Mouse (Mus musculus): Measurements from ENCODE around the gene Catsperb. TPM values are rescaled to one million over a fixed set of nuclear protein-coding genes. Genes with fewer than 3 reads are reported as not detected.
"Not testable (repeated sequence)": the region's sequence is repeated elsewhere in the genome, so short reads cannot be mapped to it uniquely, and the experiment has no call there.

The Catsperb gene
- not detected in 2 replicates for polyA plus RNA-seq (2015; fragmentation: Nextera tagmentation; extraction: Ambion mirVana)

DNA sequence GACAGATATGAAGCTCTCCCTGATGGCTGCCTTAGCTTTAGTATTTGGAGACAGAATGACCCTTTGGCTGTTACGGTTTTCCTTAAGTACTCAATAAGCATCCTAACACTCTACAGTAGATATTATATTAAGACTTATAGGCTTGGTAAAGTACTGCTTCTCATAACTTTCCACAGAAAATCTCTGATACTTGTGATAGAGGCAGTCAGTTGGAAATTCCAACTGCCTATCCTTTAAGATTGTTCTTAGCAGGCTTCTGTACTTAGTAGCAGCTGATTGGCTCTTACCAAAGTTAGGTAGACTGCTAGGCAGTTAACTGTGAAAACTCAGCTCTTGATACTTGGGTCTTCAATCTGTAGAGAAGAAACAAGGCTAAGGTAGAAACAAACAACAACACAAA lies at the start of gene Catsperb:
Gene Catsperb, plus strand, starts transcription at position 301 of the 400 bp plus-strand sequence.
- H3K9ac ChIP-seq; H3K4me2 ChIP-seq; H3K27me3 ChIP-seq; ATAC-seq (ENCODE audit: low FRiP score); H3K9me3 ChIP-seq; H3K4me3 ChIP-seq; H3K36me3 ChIP-seq; H3K27ac ChIP-seq; H3K4me1 ChIP-seq (replicated peaks): not testable (repeated sequence)
- WGBS: 71% methylated on average over 1 of the region's 1 CpGs

DNA sequence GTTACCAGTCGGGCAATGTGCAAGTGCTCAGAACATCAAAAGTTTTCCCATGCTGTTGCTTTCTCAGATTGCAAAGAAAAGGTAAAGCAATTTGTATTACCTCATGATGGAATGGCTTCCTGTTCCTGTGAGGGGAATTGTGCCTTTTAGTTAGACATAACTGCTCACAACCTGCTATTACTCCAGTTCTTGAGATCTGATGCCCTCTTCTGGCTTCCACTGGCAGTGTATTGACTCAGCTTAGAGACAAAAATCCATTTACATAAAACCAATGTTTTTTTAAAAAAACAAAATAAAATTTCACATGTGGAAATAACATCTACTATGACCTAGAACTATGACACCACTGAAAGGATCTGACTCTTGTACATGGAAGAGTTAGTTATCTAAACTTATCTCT lies 43.0 kb upstream of the Catsperb start:
- WGBS: 74% methylated on average over 1 of the region's 1 CpGs
- not testable (repeated sequence) for H3K9me3 ChIP-seq; ATAC-seq (ENCODE audit: low FRiP score); H3K27me3 ChIP-seq; H3K4me3 ChIP-seq; H3K4me2 ChIP-seq; H3K36me3 ChIP-seq; H3K27ac ChIP-seq; H3K4me1 ChIP-seq (replicated peaks); H3K9ac ChIP-seq

GRCm38 (mm10) chr12:101381460-101381859 lies 23.0 kb upstream of the Catsperb start:
- not testable (repeated sequence) for H3K27me3 ChIP-seq; ATAC-seq (ENCODE audit: low FRiP score); H3K9me3 ChIP-seq; H3K27ac ChIP-seq; H3K4me2 ChIP-seq; H3K4me3 ChIP-seq; H3K36me3 ChIP-seq; H3K9ac ChIP-seq; H3K4me1 ChIP-seq (replicated peaks)
- whole genome bisulfite sequencing: 100% methylated on average over 1 of the region's 1 CpGs

- ATAC-seq (ENCODE audit: low FRiP score): no peak
- no peak overlapping the region for H3K4me3 ChIP-seq
- H3K9me3 ChIP-seq: no peaks in the 10 kb centered on the region
- H3K4me2 ChIP-seq: no peak overlapping the region
- no peaks in the 10 kb centered on the region for H3K36me3 ChIP-seq
- WGBS: 88% methylated on average over 1 of the region's 1 CpGs
- no peak overlapping the region for H3K27ac ChIP-seq
- no peak overlapping the region for H3K9ac ChIP-seq
- no peaks in the 10 kb centered on the region for H3K4me1 ChIP-seq (replicated peaks)
- no peaks in the 10 kb centered on the region for H3K27me3 ChIP-seq
Measured at GRCm38 (mm10) chr12:101426131-101426530, 21.7 kb downstream of the Catsperb start.

GRCm38 (mm10) chr12:101462051-101462450 lies 57.6 kb downstream of the Catsperb start:
- no peaks in the 10 kb centered on the region for H3K4me1 ChIP-seq (replicated peaks)

DNA sequence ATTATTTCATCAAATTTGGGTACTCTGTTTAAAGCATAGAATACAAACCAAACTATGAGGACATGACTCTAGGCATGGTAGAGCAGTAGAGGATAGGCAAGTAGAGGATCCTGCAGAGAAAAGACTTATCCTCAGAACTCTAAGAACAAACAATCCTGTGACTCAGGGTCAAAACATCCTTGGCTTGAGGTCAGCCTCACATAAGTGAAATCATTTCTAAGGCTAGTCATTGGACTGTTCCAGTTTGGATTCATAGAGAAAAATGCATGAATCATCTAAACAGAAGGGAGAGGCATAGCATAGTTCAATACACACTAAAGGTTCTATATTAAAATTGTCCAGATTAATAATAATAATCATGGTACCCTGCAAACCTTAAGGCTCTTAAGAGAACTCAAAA lies 79.1 kb downstream of the Catsperb start:
- Histone ChIP-seq H3K4me3 (no peak overlapping the region), H3K27ac (no peak overlapping the region), H3K4me2 (no peak overlapping the region), H3K9ac (no peak overlapping the region), H3K36me3 (no peaks in the 10 kb centered on the region), H3K4me1 (replicated peaks) (no peaks in the 10 kb centered on the region), H3K27me3 (no peaks in the 10 kb centered on the region), H3K9me3 (no peaks in the 10 kb centered on the region)
- ATAC-seq (ENCODE audit: low FRiP score): no peak

More at GRCm38 (mm10) chr12:101462051-101462450, 57.6 kb downstream of the Catsperb start:
- Histone ChIP-seq H3K27me3 (no peaks in the 10 kb centered on the region), H3K4me3 (no peak overlapping the region), H3K27ac (no peak overlapping the region), H3K36me3 (no peaks in the 10 kb centered on the region), H3K9ac (no peak overlapping the region), H3K9me3 (no peaks in the 10 kb centered on the region), H3K4me2 (no peak overlapping the region)
- WGBS: 96% methylated on average over 5 of the region's 5 CpGs
- no peak for ATAC-seq (ENCODE audit: low FRiP score)

- not testable (repeated sequence) for H3K4me3 ChIP-seq; H3K4me2 ChIP-seq; H3K36me3 ChIP-seq; H3K4me1 ChIP-seq (replicated peaks); H3K27ac ChIP-seq; ATAC-seq (ENCODE audit: low FRiP score); H3K27me3 ChIP-seq; H3K9ac ChIP-seq; H3K9me3 ChIP-seq
- WGBS: 85% methylated on average over 2 of the region's 2 CpGs
Measured at GRCm38 (mm10) chr12:101511326-101511725, 106.9 kb downstream of the Catsperb start.

DNA sequence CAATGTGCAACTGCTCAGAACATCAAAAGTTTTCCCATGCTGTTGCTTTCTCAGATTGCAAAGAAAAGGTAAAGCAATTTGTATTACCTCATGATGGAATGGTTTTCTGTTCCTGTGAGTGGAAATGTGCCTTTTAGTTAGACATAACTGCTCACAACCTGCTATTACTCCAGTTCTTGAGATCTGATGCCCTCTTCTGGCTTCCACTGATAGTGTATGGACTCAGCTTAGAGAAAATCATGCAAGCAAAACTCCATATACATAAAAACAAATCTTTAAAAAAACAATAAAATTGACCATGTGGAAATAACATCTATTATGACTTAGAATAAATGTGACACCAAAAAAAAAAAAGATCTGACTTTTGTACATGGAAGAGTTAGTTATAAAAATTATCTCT lies 202.2 kb downstream of the Catsperb start:
- not testable (repeated sequence) for ATAC-seq (ENCODE audit: low FRiP score); H3K27ac ChIP-seq; H3K4me2 ChIP-seq; H3K9me3 ChIP-seq; H3K4me3 ChIP-seq; H3K36me3 ChIP-seq; H3K27me3 ChIP-seq; H3K4me1 ChIP-seq (replicated peaks); H3K9ac ChIP-seq

GRCm38 (mm10) chr12:101633137-101633536 lies 228.7 kb downstream of the Catsperb start:
- Histone ChIP-seq H3K27me3 (no peaks in the 10 kb centered on the region), H3K27ac (no peak overlapping the region), H3K9ac (no peak overlapping the region), H3K36me3 (no peaks in the 10 kb centered on the region), H3K4me1 (replicated peaks) (no peaks in the 10 kb centered on the region), H3K9me3 (no peaks in the 10 kb centered on the region), H3K4me3 (no peak overlapping the region), H3K4me2 (no peak overlapping the region)
- no peak for ATAC-seq (ENCODE audit: low FRiP score)
- 94% methylated on average over 1 of the region's 1 CpGs for WGBS

DNA sequence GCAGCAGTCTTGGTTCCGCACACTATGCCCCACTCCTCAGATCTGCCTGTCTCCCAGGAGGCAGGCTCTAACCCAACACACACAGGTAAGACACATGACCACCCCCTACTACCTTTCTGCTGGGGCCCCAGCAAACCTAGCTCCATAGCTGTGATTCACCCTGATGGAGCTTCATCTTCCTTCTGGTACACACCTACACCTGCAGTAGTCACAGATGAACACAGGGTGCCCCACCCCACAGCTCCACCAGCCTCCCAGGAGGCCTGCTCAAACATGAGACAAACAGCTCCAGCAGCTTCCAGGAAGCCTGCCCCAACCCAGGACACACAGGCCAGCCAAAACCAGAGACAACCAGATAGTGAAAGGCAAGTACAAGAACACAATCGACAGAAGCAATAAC lies 263.0 kb downstream of the Catsperb start:
- H3K27me3 ChIP-seq: no peaks in the 10 kb centered on the region
- no peaks in the 10 kb centered on the region for H3K9me3 ChIP-seq
- H3K27ac ChIP-seq: no peak overlapping the region
- H3K9ac ChIP-seq: no peak overlapping the region
- H3K4me3 ChIP-seq: no peak overlapping the region
- ATAC-seq (ENCODE audit: low FRiP score): no peak
- H3K4me1 ChIP-seq (replicated peaks): no peaks in the 10 kb centered on the region
- WGBS: 94% methylated on average over 2 of the region's 2 CpGs
- H3K4me2 ChIP-seq: no peak overlapping the region
- no peaks in the 10 kb centered on the region for H3K36me3 ChIP-seq

Small RNAs within 50 kb of the gene (microRNA-seq; reads per million reads assigned to microRNA genes)
- gene Gm24542: not detected
